8 mouse cellular contexts compared by ENCODE assay signal in the genomic region with DNA sequence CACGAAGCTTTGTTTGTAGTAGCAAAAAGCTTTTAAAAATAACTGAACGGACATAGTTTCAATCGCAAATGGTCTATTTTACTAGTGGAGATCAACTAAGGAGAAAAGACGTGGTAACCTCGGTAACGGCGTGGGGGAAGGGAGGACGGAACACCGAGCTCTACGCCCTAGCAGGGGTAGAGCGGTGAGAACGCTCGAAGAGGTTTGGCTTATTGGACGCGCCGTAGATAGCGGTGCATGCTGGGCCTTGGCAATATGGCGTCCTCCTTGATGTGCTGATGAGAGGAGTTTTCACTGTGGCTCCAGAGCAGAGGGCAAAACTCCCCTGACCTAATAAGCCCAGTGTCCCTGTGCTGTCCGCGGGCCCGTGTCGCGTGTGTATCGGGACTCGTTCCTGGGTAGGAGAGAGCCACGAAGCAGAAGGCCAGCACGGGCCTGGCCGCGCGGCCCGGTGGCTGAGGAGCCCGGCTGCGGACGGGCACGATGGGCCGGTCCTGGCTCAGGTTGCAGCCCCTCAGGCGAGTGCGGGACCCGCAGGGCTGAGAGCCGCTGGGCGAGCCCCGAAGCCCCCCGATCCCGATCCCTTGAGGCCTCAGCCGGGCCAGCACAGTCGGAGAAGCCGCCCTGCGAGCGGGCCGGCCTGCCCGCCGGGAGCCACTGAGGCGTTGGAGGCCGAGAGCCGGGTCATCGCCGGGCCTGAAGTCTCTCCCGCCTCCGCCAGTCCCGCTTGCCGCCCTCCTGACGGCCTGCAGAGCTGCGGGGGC. TPM values are rescaled to one million over a fixed set of nuclear protein-coding genes. Genes with fewer than 3 reads are reported as not detected.
DNase-seq lines count a peak whose midpoint lies in the region; ATAC-seq and TF ChIP-seq lines count a peak whose summit lies in the region.

Gene Rptor, plus strand, starts transcription at position 143 of the 764 bp plus-strand sequence.

- peaks cover 30% of the 10 kb centered on the region for H3K4me1 ChIP-seq in erythroblast, embryonic 14.5 days (ENCODE audit: control insufficient read depth)
- peaks cover 9% of the 10 kb centered on the region for H3K4me1 ChIP-seq in heart, embryonic 11.5 days (ENCODE audit: control insufficient read depth, insufficient read depth, low read length)
- H3K4me1 ChIP-seq in kidney, embryonic 16.5 days (ENCODE audit: insufficient read depth, low read length) = peaks cover 12% of the 10 kb centered on the region
- H3K4me1 ChIP-seq in liver, adult 2 months (ENCODE audit: control insufficient read depth, insufficient read depth, low read length) = peaks cover 3% of the 10 kb centered on the region; the same call in 1 of the 2 replicates

- ATAC-seq in heart, embryonic 11.5 days (replicated peaks; ENCODE audit: insufficient number of reproducible peaks, low FRiP score, low TSS enrichment) = peak; percentile 96
- ATAC-seq in kidney, embryonic 16.5 days (ENCODE audit: low FRiP score, low TSS enrichment) = peak; percentile 99

- H3K4me3 ChIP-seq in C2C12 (ENCODE audit: insufficient read depth, poor library complexity, severe bottlenecking) = peak within 1 kb of the TSS; percentile 82
- H3K4me3 ChIP-seq in erythroblast, embryonic 14.5 days (replicated peaks) = peak within 1 kb of the TSS; percentile 65
- peak within 1 kb of the TSS; percentile 96 for H3K4me3 ChIP-seq in heart, embryonic 11.5 days (ENCODE audit: low read depth, low read length)
- H3K4me3 ChIP-seq in kidney, embryonic 16.5 days (ENCODE audit: low read length) = peak within 1 kb of the TSS; percentile 79
- peak within 1 kb of the TSS; percentile 91 for H3K4me3 ChIP-seq in liver, adult 2 months (ENCODE audit: insufficient read depth, low read depth, low read length)
- H3K4me3 ChIP-seq in myocyte = peak within 1 kb of the TSS; percentile 64

- no peaks in the 10 kb centered on the region for H3K27me3 ChIP-seq in C2C12 (ENCODE audit: control insufficient read depth, insufficient read depth, insufficient read length)
- H3K27me3 ChIP-seq in erythroblast, embryonic 14.5 days (ENCODE audit: control insufficient read depth) = no peaks in the 10 kb centered on the region; the same call in 1 of the 2 replicates
- H3K27me3 ChIP-seq in heart, embryonic 11.5 days (ENCODE audit: control insufficient read depth, insufficient read depth, low read length) = no peaks in the 10 kb centered on the region
- H3K27me3 ChIP-seq in kidney, embryonic 16.5 days (ENCODE audit: insufficient read depth, low read length) = no peaks in the 10 kb centered on the region
- H3K27me3 ChIP-seq in liver, adult 2 months (ENCODE audit: control insufficient read depth, insufficient read depth, low read length) = no peaks in the 10 kb centered on the region
- no peaks in the 10 kb centered on the region for H3K27me3 ChIP-seq in myocyte (ENCODE audit: control insufficient read depth, insufficient read depth, insufficient read length)
- H3K27me3 ChIP-seq in splenic B cell, adult 2 months (ENCODE audit: control insufficient read depth, insufficient read depth, low read length, poor library complexity, severe bottlenecking) = no peaks in the 10 kb centered on the region

- TF ChIP-seq POLR2A in brain, embryonic 14.5 days (IDR thresholded peaks at IDR 0.05; ENCODE audit: borderline replicate concordance, extremely low read depth, insufficient read depth, insufficient read length, poor library complexity, severe bottlenecking) = peak; percentile 57; the same call in 1 of the 2 replicates
- TF ChIP-seq POLR2A in liver, adult 2 months (IDR thresholded peaks at IDR 0.05; ENCODE audit: extremely low read depth, insufficient read depth, low read length) = no peak
- peak; percentile 79 for TF ChIP-seq POLR2A in myocyte (IDR thresholded peaks at IDR 0.05; ENCODE audit: insufficient read length, low read depth)

- H3K9me3 ChIP-seq in erythroblast, embryonic 14.5 days (ENCODE audit: control insufficient read depth, low read length) = peaks cover 6% of the 10 kb centered on the region; the same call in 1 of the 2 replicates
- H3K9me3 ChIP-seq in heart, embryonic 11.5 days (replicated peaks; ENCODE audit: control insufficient read depth, low read length) = no peaks in the 10 kb centered on the region
- H3K9me3 ChIP-seq in kidney, embryonic 16.5 days (ENCODE audit: low read length) = no peaks in the 10 kb centered on the region

- H3K79me2 ChIP-seq in C2C12 (ENCODE audit: control insufficient read depth, insufficient read depth) (peaks cover 51% of the 10 kb centered on the region), myocyte (ENCODE audit: control insufficient read depth, insufficient read depth) (peaks cover 48% of the 10 kb centered on the region)
- H3K79me2 ChIP-seq in liver, adult 2 months (ENCODE audit: control insufficient read depth, insufficient read depth, low read length) = peaks cover 14% of the 10 kb centered on the region; the same call in 1 of the 2 replicates

- H3K79me3 ChIP-seq in C2C12 (ENCODE audit: low read depth) = peaks cover 48% of the 10 kb centered on the region

- H3K27ac ChIP-seq in heart, embryonic 11.5 days (ENCODE audit: low read depth, low read length) = peak within 1 kb of the TSS; percentile 81
- H3K27ac ChIP-seq in kidney, embryonic 16.5 days (ENCODE audit: low read length) = peak within 1 kb of the TSS; percentile 82
- peak within 1 kb of the TSS; percentile 47 for H3K27ac ChIP-seq in liver, adult 2 months (replicated peaks; ENCODE audit: insufficient read depth, low read depth, low read length)

- H3K36me3 ChIP-seq in C2C12 (ENCODE audit: control insufficient read depth, insufficient read depth) (peaks cover 18% of the 10 kb centered on the region), myocyte (ENCODE audit: control insufficient read depth, insufficient read depth) (peaks cover 6% of the 10 kb centered on the region)
- peaks cover 15% of the 10 kb centered on the region for H3K36me3 ChIP-seq in erythroblast, embryonic 14.5 days (ENCODE audit: control insufficient read depth)
- no peaks in the 10 kb centered on the region for H3K36me3 ChIP-seq in heart, embryonic 11.5 days (ENCODE audit: control insufficient read depth, insufficient read depth, low read length)
- 0 out of 2 replicates have a peak, but pooled peaks cover 2% of the 10 kb centered on the region for H3K36me3 ChIP-seq in kidney, embryonic 16.5 days (ENCODE audit: insufficient read depth, low read length)
- H3K36me3 ChIP-seq in liver, adult 2 months (ENCODE audit: control insufficient read depth, insufficient read depth, low read length) = no peaks in the 10 kb centered on the region
- H3K36me3 ChIP-seq in splenic B cell, adult 2 months (ENCODE audit: control insufficient read depth, insufficient read depth, low read length, poor library complexity, severe bottlenecking) = 0 out of 2 replicates have a peak, but pooled peaks cover 2% of the 10 kb centered on the region

- DNase-seq in brain, embryonic 14.5 days (ENCODE audit: low read depth) = peak; percentile 99
- DNase-seq in liver, adult 2 months (ENCODE audit: extremely low read depth, low read depth, low spot score) = peak; percentile 96
- peak; percentile 97 for DNase-seq in splenic B cell, adult 2 months (ENCODE audit: low read depth, low spot score)

- H3ac ChIP-seq in C2C12 (ENCODE audit: control insufficient read depth, insufficient read length, low read depth) = peak within 1 kb of the TSS; percentile 99
- peak within 1 kb of the TSS; percentile 69 for H3ac ChIP-seq in myocyte (ENCODE audit: control insufficient read depth, insufficient read length)

- under 1% methylated on average over 63 of the region's 63 CpGs for WGBS in heart, embryonic 11.5 days (ENCODE audit: insufficient replicate concordance)
- under 1% methylated on average over 63 of the region's 63 CpGs for WGBS in kidney, embryonic 16.5 days
- under 1% methylated on average over 63 of the region's 63 CpGs for WGBS in liver, adult 2 months

- peak within 1 kb of the TSS; percentile 86 for H3K9ac ChIP-seq in heart, embryonic 11.5 days (ENCODE audit: low read depth, low read length)
- H3K9ac ChIP-seq in kidney, embryonic 16.5 days (replicated peaks; ENCODE audit: low read length) = peak within 1 kb of the TSS; percentile 90
- peak within 1 kb of the TSS; percentile 86 for H3K9ac ChIP-seq in liver, adult 2 months (ENCODE audit: low read depth, low read length)

- H3K4me2 ChIP-seq in heart, embryonic 11.5 days = peak within 1 kb of the TSS; percentile 90
- H3K4me2 ChIP-seq in kidney, embryonic 16.5 days (replicated peaks; ENCODE audit: low read depth, low read length) = peak within 1 kb of the TSS; percentile 71
- peak within 1 kb of the TSS; percentile 96 for H3K4me2 ChIP-seq in myocyte (ENCODE audit: low read depth)

- no peak for TF ChIP-seq CTCF in C2C12 (IDR thresholded peaks at IDR 0.05; ENCODE audit: control insufficient read depth, insufficient read depth, insufficient read length)
- TF ChIP-seq CTCF in brain, embryonic 14.5 days (IDR thresholded peaks at IDR 0.05; ENCODE audit: borderline replicate concordance, extremely low read depth, insufficient read depth, insufficient read length) = no peak
- no peak for TF ChIP-seq CTCF in liver, adult 2 months (IDR thresholded peaks at IDR 0.05; ENCODE audit: low read depth, low read length)

TF ChIP-seq in C2C12, 6 proteins besides CTCF, POLR2A, EP300 and RAD21:
- TF ChIP-seq USF1 (IDR thresholded peaks at IDR 0.05; ENCODE audit: low read depth) (no peak), MYOD1 (IDR thresholded peaks at IDR 0.05; ENCODE audit: control insufficient read depth, insufficient read length, low read depth) (no peak), CEBPB (IDR thresholded peaks at IDR 0.05; ENCODE audit: low read depth) (no peak), MAX (IDR thresholded peaks at IDR 0.05) (peak; percentile 92), FOSL1 (IDR thresholded peaks at IDR 0.05; ENCODE audit: insufficient read depth, low read length, poor library complexity, severe bottlenecking) (no peak)
TF ChIP-seq in C2C12: peak in this region for 1.

TF ChIP-seq in myocyte, 11 proteins besides CTCF, POLR2A, EP300 and RAD21 (continues in another document):
- TF ChIP-seq CEBPB (IDR thresholded peaks at IDR 0.05; ENCODE audit: insufficient read depth, poor library complexity, severe bottlenecking) (no peak), MYOD1 (IDR thresholded peaks at IDR 0.05; ENCODE audit: control insufficient read depth in 1 of 3, insufficient read length in 2 of 3, low read depth in 2 of 3) (peak in 1 of 3 experiments; percentile 35), MAX (IDR thresholded peaks at IDR 0.05; ENCODE audit: low read depth) (peak; percentile 20), TCF3 (IDR thresholded peaks at IDR 0.05; ENCODE audit: insufficient read length, low read depth) (no peak), MYOG (IDR thresholded peaks at IDR 0.05; ENCODE audit: control insufficient read depth in 1 of 3, insufficient read depth in 1 of 3, insufficient read length in 2 of 3, low read depth in 2 of 3) (peak in 1 of 3 experiments; percentile 51)

RNA-seq across cellular contexts. Expression of gene Rptor, which starts in this region (rescaled TPM):
- polyA plus RNA-seq in C2C12 (2012; fragmentation: generic; extraction: Trizol) (34.8 TPM), myocyte (2012; fragmentation: generic; extraction: Trizol) (59.5 TPM)
- 23.4 and 34.4 TPM in 2 replicates for polyA plus RNA-seq in brain, embryonic 14.5 days (2012; rRNA removed)
- 1.0 and 1.5 TPM in 2 replicates for polyA plus RNA-seq in erythroblast, embryonic 14.5 days (2012)
- polyA plus RNA-seq in heart, embryonic 11.5 days (2014; fragmentation: Nextera tagmentation; extraction: Ambion mirVana) = 9.7 and 9.8 TPM in 2 replicates
- 9.1 and 9.9 TPM in 2 replicates for polyA plus RNA-seq in kidney, embryonic 16.5 days (2015; fragmentation: Nextera tagmentation; extraction: Ambion mirVana)
- 11.2 and 17.7 TPM in 2 replicates for total RNA-seq in liver, adult 2 months (2014; rRNA removed)
- polyA plus RNA-seq in liver, adult 2 months (2012; rRNA removed) = 18.4 and 18.6 TPM in 2 replicates

Comparison
In these comparisons a context has a peak if more than half of its experiments do, and no peak if none do; other contexts are left out.
1. Peak in every context shown above with its lines: DNase-seq, ATAC-seq, H3K4me3 ChIP-seq and H3K27ac ChIP-seq.